Mouse (Mus musculus): Measurements from ENCODE around the gene Prss30. TPM values are rescaled to one million over a fixed set of nuclear protein-coding genes. Genes with fewer than 3 reads are reported as not detected.
A peak's percentile ranks its signal among the peaks of the same experiment; 100 is the strongest.

Prss30 gene
- total RNA-seq, 2 experiments from 2014 or later: 0.45 to 1.1 TPM

DNA sequence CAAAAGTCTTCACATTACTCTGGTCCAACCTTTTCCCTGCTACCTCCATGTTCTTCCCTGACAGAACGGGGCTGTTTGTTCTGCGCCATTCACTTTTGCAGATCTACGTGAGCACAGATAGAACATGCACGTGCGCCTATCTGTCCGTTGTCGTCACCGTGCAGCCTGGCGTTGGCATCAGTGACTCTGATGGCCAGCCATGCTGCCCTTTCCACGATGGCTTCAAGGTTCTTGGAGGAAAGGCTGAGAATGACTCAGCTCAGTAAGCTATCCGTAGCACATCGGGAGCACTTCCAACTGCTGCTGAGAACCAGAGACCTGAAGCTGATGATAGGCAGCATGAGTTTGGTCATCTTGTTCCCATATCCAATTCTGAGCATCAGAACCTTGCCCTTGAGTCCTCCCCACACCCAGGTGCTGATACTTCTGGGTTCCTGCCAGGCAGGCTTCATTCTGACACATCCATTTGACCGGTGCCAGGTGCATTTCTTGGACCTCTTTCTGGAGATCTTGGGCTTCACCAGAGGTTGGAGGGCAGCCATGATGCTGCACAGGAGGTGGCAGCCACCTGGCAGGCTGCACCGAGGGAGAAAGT, 23.8 kb upstream of the Prss30 start:
- DNase-seq (ENCODE audit: extremely low spot score in 1 of 2, low spot score in 2 of 2): no peak
- intact Hi-C loops (cut with DNase I): no loop called here
- TF ChIP-seq CTCF (IDR thresholded peaks at IDR 0.05): no peak
- Histone ChIP-seq H3K4me3 (no peak overlapping the region), H3K27ac (no peak overlapping the region)

DNA sequence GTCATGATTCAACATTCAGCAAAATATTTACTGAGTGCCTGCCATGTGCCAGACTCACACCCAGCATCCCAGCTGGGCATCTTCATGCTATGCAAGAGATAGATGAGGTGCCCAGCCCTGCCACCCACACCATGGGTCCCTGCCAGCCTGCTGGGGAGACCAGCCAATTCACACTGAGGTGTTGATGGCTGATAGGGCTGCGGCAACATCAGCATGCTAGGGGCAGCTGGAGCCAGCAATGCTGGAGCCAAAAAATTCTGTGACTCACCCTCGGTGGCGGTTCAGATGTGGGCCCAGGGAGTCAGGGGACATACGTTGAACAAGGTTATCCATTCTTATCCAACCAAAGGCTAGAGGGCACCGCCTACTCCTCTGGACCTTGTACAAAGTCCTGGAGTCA, 20.0 kb upstream of the Prss30 start:
- intact Hi-C loops (cut with DNase I): no loop called here
- no peak overlapping the region for H3K27ac ChIP-seq
- TF ChIP-seq CTCF (IDR thresholded peaks at IDR 0.05): no peak
- no peak overlapping the region for H3K4me3 ChIP-seq
- DNase-seq (ENCODE audit: extremely low spot score in 1 of 2, low spot score in 2 of 2): peak; percentile 67 to 87

DNA sequence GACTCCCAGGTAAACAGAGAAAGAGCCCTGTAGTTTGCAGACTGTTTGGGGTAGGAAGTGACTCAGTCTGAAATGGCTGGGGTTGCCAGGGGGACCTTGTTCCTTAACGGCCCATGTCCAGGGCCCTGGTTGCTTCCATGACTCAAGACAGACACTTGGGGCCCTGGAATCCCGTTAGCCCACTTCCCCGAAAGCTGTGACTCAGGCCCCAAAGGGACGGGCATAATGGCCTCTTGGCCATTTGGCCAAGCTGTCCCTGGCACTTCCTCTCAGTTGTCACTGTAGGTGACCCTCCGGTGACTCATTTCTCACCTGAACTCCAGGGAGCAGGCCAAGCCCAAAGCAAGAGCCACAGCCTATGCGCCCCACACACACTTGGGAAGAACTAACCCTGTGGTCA, 18.0 kb upstream of the Prss30 start:
- H3K4me3 ChIP-seq: no peak overlapping the region
- intact Hi-C loops (cut with DNase I): no loop called here
- no peak for DNase-seq (ENCODE audit: extremely low spot score in 1 of 2, low spot score in 2 of 2)
- no peak overlapping the region for H3K27ac ChIP-seq
- TF ChIP-seq CTCF (IDR thresholded peaks at IDR 0.05): no peak

DNA sequence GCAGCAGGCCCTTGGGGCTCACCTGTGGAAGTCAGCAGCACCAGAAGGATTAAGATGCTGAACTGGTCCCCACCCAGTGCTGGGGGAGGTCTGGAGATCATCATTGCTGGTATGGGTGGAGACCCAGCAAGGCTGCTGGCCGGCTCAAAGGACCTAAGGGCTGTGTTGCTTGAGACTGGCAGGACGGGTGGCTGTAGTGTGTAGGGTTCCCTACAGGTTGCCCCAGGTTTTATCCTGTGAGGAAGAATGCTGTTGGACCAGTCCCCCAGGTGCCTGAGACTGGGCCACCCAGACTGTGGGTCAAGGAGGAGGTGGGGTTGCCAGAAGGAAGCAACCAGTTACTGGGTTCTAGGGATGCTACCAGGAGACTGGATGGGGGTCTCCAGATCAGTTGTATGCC, 17.5 kb upstream of the Prss30 start, which contains the start of gene Prss22:
TSS of gene Prss22 (minus strand) at position 200 of the 400 bp plus-strand sequence.
- no peak for TF ChIP-seq CTCF (IDR thresholded peaks at IDR 0.05)
- intact Hi-C loops (cut with DNase I): no loop called here

DNA sequence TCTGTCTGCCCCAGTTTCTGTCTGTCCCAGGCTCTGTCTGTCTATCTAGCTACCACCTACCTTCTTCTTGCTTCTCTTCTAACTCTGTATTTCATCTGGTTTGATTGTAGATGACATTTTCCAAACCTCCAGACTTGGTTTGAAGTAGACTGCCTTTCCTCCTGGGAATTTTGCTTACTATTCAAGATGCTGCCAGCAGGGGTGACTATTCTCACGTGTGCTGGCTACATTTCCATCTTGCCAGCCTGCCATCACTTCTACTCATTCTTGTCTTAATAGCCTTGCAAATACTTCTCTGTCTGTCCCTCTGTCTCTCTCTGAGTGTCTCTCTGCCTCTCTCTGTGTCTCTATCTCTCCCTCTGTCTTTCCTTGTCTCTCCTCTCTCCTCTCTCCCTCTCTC, 15.1 kb upstream of the Prss30 start:
- peak; percentile 22; the same call in 1 of the 2 replicates for TF ChIP-seq CTCF (IDR thresholded peaks at IDR 0.05)
- Histone ChIP-seq H3K27ac (no peak overlapping the region), H3K4me3 (no peak overlapping the region)
- no peak for DNase-seq (ENCODE audit: extremely low spot score in 1 of 2, low spot score in 2 of 2)
- intact Hi-C loops (cut with DNase I): no loop called here

More for the DNA sequence above, 17.5 kb upstream of the Prss30 start, which contains the start of gene Prss22:
- H3K4me3 ChIP-seq: no peak within 1 kb of the TSS
- no peak within 1 kb of the TSS for H3K27ac ChIP-seq
- no peak for DNase-seq (ENCODE audit: extremely low spot score in 1 of 2, low spot score in 2 of 2)

DNA sequence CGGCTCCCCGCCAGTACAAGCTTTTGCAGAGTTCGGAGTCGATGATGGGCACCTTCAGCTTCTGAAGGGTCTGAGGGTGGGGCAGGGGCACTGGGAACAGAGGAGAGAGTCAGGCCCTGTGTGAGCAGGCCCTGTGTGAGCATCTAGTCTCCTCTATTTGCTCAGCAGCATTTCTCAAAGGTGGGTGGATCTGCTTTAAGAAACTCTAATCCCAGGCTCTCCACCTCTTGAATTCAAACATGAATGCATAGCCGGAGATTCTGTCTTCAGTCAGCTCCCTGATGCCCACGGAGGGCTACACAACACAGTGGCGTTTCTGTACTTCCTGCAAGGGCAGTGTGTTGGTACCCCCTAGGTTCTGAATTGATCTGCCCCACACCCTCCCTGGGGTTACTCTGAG, 14.3 kb upstream of the Prss30 start:
- no peak for TF ChIP-seq CTCF (IDR thresholded peaks at IDR 0.05)
- DNase-seq (ENCODE audit: extremely low spot score in 1 of 2, low spot score in 2 of 2): no peak
- intact Hi-C loops (cut with DNase I): no loop called here
- Histone ChIP-seq H3K4me3 (no peak overlapping the region), H3K27ac (peak overlapping the region; percentile 42; the same call in 1 of the 2 replicates)

DNA sequence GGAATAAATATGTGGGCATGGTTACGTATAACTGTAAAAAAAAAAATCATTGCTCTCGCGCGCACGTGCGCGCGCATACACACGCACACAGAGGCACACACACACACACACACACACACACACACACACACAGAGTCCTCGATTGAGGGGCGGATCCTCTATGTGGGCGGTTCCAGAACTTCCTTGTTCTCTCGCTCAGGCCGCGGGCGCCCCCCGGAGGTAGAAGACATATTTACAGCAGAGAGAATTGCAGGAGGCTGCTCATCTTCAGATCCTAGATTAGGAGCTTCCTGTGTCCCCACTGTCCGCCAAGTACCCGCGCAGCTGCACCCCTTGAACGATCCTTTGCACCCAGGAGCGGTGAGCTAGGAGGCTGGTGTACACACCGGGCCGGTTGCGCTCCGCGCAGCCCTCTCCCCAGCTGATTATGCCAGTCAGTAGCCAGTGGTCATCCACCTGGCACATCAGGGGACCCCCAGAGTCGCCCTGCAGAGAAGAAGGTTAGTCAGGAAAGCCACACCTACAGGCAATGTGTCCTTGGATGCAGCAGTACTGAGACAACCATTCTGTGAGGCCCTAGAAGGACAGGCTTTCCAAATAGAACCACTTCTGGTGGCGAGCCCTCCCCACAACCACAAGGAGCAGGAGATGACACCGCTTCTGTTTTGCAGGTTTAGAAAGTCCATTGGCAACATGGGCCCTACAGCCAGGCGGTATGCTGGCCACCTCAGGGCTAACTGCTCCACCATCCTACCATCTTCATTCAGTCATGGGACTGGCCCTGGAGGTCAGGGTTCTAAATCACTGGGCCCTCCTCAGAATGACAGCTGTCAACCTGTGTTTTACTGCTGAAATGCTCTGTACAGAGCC, 13.4 kb upstream of the Prss30 start:
- TF ChIP-seq CTCF (IDR thresholded peaks at IDR 0.05): peak; percentile 67
- Histone ChIP-seq H3K4me3 (peak overlapping the region; percentile 33; the same call in 1 of the 2 replicates), H3K27ac (peak overlapping the region; percentile 42)
- intact Hi-C loops (cut with DNase I): loop anchor here (2.0 kb wide), 1 partner anchor 25 kb away; no protein-coding TSS in a partner anchor
- peak; percentile 91 to 93 for DNase-seq (ENCODE audit: extremely low spot score in 1 of 2, low spot score in 2 of 2)

DNA sequence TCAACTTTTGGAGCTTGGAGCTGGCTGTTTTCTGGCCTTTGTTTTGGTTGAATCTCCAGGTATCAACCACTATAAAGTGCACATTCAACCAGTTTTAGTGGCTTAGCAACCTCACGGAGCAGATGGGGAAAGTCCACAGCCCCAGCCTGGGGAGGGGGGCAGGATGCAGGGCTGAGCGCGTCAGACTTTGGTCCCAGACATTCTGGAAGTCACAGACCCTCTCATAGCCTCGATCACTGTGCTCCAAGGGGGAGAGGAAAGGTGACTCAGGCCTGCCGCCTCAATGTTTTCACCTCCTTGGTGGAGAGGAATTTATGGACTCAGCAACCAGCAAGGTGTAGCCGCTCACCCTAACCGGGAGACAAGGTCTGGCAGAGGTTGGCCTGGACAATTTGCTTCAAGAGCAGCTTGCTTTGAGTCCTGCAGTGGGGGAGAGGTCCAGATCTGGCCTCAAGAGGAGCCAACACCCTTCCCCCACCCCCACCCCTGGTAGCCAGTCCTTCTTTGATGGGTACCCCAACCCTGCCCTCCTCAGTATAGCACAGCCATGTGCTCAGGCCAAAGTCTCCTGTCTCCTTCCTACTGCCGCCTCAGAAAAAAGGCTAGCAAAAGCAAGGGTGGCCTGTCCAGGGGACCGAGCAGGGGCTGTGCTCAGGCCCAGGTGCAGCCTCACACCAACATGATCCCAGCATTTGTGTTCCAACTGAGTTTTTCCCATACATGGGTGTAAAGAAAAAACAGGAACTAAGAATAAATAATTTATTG, 12.6 kb upstream of the Prss30 start:
- TF ChIP-seq CTCF (IDR thresholded peaks at IDR 0.05): no peak
- Histone ChIP-seq H3K27ac (no peak overlapping the region), H3K4me3 (no peak overlapping the region)
- intact Hi-C loops (cut with DNase I): loop anchor here (2.0 kb wide), 1 partner anchor 24 kb away; no protein-coding TSS in a partner anchor
- no peak for DNase-seq (ENCODE audit: extremely low spot score in 1 of 2, low spot score in 2 of 2)

DNA sequence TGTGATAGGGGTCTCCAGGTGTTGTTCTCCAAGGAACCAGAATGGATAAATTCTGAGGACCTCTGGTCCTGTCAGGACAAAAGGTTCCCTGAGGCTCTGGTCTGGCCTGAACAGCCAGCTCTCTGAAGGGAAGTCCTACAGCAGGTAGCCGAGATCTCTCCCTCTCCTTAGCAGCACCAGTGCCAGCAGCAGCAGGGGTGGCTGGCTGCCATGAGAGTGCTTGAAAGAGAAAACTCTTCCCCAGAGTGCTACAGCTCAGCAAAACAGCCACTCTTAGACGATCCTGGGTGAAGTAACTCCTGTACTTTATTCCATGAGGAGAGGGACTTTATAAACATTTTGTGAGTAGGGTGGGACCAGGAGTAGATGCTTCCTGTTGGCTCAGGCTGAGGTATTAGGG, 9.4 kb upstream of the Prss30 start:
- Histone ChIP-seq H3K4me3 (no peak overlapping the region), H3K27ac (no peak overlapping the region)
- intact Hi-C loops (cut with DNase I): no loop called here
- TF ChIP-seq CTCF (IDR thresholded peaks at IDR 0.05): no peak
- no peak for DNase-seq (ENCODE audit: extremely low spot score in 1 of 2, low spot score in 2 of 2)

DNA sequence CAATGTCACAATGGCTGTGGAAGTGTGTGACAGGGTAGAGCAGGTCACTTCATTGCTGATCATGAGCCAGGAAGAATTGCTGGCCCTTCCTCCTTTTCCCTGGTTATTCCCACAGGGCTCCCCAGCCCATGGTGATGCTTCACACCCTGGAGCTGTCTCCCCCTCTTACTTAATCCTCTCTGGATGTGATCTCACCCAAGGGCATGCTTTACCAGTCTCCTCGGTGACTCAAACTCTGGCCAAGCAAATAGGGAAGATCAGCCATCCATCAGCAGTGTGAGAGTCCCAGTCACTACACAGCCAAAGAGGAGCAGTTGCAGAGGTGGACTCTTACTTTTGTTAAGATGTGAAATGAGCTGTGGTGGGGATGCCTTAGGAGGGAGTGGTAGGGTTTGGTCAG, 4.6 kb upstream of the Prss30 start:
- no peak for TF ChIP-seq CTCF (IDR thresholded peaks at IDR 0.05)
- no peak for DNase-seq (ENCODE audit: extremely low spot score in 1 of 2, low spot score in 2 of 2)
- Histone ChIP-seq H3K4me3 (no peak overlapping the region), H3K27ac (no peak overlapping the region)
- intact Hi-C loops (cut with DNase I): no loop called here

DNA sequence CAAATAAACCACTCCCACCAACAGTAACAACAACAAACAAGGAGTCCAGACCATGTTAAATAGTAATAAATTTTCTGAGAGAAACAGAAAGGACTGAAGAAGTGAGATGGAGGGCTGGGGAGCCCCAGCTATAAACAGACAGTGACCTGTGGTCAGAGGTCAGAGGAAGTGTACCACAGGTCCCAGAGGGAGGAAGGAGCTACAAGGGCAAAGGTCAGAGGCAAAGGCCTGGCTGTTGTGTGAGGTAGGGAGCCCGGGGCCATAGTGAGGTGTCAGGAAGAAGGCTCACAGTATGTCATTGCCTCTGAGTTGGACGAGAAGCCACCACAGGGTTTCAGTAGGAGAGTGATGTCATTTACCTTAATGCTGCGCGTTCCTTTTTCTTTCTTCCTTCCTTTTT, 2.5 kb upstream of the Prss30 start:
- no peak for TF ChIP-seq CTCF (IDR thresholded peaks at IDR 0.05)
- intact Hi-C loops (cut with DNase I): no loop called here
- no peak overlapping the region for H3K4me3 ChIP-seq

DNA sequence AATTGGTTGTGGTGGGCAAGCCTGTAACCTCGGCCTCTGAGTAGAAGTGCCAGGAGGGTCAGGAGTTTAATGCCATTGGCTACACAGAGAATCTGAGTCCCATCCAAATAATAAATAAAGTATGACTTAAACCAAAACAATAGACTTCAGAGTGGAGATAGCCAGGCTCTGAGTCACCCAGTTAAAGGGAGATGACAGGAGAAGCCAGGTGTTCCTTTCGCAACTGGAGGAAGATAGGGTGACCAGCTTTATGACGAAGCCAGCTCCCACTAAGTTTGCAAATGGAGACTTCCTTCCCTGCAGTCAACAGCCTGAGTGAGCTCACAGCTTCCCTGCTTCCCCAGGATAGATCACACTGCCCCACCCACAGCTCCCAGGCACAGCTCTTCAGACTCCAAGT, 895 bp downstream of the Prss30 start:
- intact Hi-C loops (cut with DNase I): no loop called here
- Histone ChIP-seq H3K4me3 (no peak overlapping the region), H3K27ac (no peak overlapping the region)
- no peak for TF ChIP-seq CTCF (IDR thresholded peaks at IDR 0.05)
- no peak for DNase-seq (ENCODE audit: extremely low spot score in 1 of 2, low spot score in 2 of 2)

More for the DNA sequence above, 2.5 kb upstream of the Prss30 start:
- H3K27ac ChIP-seq: no peak overlapping the region
- no peak for DNase-seq (ENCODE audit: extremely low spot score in 1 of 2, low spot score in 2 of 2)
